Mouse (Mus musculus): ENCODE data around the gene Iqce.

DNA sequence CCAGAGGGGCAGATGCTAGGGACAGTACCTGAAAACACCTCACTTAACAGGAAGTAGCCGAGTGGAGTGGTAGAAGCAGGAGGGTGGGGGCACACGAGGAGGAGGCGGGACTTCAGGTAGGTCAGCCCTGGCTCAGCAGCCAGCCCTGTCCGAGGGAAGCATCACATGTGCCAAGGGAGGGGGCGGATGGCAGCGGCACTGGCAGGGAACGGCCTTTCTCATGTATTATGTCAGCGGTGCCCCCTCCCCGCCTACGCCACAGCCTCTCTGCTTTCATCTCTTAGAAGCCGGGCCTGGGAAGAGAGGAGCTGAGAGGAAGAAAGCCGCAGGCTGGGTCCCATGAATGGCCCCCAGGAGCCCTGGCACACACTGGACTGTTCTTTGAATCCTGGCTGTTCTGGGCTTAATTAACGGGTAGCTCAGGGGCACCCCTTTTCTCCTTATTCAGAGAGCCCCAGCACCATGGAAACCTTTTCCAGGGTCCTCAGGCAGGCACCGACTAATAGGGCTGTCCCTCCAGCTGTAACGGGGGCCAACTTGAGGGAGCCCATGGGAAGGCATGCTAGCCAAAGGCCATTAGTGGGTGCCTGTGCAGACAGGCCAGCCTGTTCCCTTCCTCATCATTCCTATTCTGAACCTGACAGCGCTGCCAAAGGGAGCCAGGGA is 42.4 kb downstream of the Iqce start:
- TF ChIP-seq CTCF (conservative IDR thresholded peaks at IDR 0.05; ENCODE audit: insufficient read depth, insufficient read length, low read depth, low read length), result no peak
- TF ChIP-seq POLR2A (IDR thresholded peaks at IDR 0.05; ENCODE audit: low read depth, low read length), result no peak
